Mouse (Mus musculus) olfactory bulb, adult 2 months (tissue): ENCODE results near the gene Acacb.

ENCODE experiments used
- CTCF ChIP-seq: fragments of 200-500 bp; IDR thresholded peaks from 2 replicates; pipeline ENCODE4 v1.5.1; 2012; ENCODE audit warnings: low read depth, mild to moderate bottlenecking, low read length, moderate library complexity; ENCODE audit not compliant: insufficient read depth
- POLR2A ChIP-seq: fragments of 200-500 bp; IDR thresholded peaks from 2 replicates; pipeline ENCODE4 v1.6.1; 2012; ENCODE audit warnings: mild to moderate bottlenecking, low read depth, low read length, moderate library complexity; ENCODE audit not compliant: insufficient read depth

- TF ChIP-seq POLR2A (no peak), CTCF (no peak)
Measured at GRCm38 (mm10) chr5:114282346-114282745, 136.0 kb downstream of the Acacb start.
